Mouse (Mus musculus): ENCODE results near the gene Gba2.
"Not testable (repeated sequence)": the region's sequence is repeated elsewhere in the genome, so short reads cannot be mapped to it uniquely, and the experiment has no call there.

Gba2 gene

DNA sequence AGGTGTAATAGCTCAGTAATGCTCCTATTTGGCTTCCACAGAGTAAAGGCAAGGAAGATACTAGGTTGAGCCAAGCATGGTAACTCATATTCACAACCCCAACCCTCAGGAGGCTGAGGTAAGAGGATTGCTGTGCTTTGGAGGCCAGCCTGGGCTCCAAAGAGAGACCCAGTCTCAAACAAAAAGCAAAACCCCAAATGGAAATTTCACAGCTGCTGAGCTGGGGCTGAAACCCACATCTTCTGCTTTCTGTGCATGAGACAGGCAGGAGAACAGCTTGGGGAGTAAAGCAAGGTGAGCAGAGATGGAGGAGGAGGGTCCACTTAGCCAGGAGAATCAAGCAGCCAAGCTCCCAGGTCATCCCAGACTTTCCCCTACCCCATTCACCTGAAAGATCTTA, 24.8 kb downstream of the Gba2 start:
- no peak for DNase-seq (ENCODE audit: low spot score)

DNA sequence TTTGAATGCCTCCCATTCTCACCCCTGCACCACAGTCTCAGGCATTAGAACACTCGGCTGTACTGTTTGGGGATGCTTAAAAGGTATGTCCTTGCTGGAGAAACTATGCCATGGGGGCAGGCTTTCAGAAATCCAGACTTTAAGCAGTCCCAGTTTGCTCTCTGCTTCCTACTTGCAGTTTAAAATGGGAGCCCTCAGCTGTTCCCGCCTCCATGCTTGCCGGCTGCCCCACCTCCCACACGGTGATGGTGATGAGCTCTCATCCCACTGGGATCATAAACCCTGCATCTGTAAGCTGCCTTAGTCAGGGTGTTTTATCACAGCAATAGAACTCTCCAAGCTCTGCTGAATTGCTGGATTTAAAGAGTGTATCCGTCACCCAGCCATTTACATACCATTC, 26.2 kb downstream of the Gba2 start:
- no peak for DNase-seq (ENCODE audit: low spot score)

DNA sequence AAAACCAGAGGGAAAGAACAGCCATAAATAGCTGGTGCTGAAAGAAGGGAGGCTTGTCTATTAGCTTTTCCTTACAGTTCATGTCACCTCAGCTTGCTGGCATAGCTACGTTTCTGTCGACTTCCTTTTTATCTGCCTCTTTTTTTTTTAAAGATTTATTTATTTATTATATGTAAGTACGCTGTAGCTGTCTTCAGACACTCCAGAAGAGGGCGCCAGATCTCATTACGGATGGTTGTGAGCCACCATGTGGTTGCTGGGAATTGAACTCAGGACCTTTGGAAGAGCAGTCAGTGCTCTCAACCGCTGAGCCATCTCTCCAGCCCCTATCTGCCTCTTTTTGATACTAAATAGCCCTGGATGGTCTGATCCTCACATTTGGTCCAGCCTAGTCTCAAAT, 26.8 kb downstream of the Gba2 start:
- DNase-seq (ENCODE audit: low spot score): not testable (repeated sequence)

DNA sequence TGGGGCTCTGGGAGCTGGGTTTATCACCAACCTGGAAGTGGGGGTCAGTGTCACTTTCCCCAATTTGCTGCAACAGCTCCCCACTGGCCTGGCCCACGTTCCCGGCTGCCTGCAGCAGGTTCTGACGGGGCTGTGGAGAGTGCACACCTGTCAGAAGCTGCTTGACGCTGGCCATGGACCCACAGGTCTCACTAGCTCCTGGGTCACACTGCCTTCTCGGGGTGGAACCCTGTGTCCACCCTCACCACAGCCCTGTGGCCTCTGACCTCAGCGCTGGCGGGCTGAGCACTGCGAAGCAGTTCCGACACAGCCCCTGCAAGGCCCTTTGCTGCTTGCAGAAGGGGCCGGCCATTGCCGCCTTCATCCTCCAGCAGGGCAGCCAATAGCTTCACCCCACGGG, 29.6 kb downstream of the Gba2 start:
- DNase-seq (ENCODE audit: low spot score): no peak

DNA sequence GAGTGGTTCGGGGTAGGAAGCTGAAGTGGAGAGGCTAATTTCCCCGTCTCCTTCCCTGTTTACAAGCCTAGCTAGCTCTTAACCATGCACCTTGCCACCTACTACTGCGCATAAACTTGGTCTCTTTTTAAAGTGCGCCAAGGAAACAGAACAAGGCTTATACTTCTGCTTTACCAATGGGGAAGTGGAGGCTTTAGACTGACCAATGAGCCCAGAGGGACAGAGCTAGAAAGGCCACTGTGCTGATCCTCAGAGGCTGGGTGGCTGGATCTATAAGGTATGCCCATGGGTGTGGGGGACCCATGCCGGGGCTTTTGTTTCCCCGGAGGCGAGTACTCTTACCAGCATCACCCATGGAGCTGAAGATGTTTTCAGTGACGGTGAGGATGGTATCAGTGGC, 31.5 kb downstream of the Gba2 start:
- DNase-seq (ENCODE audit: low spot score): no peak

DNA sequence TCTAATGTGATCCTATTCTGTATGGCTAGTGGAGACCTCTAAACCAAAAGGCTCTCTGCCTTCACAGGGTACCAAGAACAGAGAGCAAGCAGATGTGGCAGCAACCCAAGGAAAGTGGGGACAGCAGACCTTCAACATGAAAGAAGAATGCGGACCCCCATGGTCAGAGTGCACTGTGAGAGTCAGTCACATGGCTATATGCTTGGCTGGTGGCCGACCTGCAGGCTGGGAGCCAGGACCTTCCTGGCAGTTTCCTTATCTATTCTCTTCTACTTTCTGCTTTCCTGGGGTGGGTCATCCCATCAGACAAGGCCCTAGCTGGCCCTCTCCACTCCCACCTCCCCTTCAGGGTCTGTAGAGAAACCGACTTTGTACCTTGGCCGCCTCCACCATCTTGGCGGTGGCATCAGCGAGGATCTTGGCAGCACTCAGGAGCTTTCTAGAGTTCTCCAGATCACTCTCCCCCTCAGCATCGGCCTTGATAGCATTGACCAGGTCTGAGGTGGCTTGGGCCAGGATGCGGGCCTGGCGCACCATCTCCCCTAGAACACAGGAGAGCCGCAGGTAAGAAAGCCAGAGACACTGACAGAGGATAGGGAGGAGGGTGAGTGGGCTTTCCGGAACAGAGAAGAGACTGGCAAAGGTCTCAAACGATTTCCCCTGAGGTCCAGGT, 32.2 kb downstream of the Gba2 start:
- DNase-seq (ENCODE audit: low spot score): no peak

DNA sequence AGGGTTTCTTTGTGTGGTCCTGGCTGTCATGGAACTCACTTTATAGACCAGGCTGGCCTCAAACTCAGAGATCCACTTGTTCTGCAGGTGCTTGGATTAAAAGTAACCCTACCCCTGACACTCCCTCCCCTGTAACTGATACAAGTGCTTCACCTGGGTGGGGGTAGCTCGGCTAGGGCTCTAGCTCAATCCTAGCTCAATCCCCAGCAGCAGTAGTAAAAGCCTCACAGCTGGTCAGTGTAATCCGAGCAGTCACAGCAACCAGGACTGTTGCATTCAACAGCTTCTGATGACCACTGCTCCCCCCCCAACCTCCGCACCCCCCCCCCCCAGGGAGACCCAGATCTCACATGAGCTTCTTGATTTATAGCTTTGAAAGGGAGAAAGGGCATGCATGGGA, 36.6 kb downstream of the Gba2 start:
- no peak for DNase-seq (ENCODE audit: low spot score)

DNA sequence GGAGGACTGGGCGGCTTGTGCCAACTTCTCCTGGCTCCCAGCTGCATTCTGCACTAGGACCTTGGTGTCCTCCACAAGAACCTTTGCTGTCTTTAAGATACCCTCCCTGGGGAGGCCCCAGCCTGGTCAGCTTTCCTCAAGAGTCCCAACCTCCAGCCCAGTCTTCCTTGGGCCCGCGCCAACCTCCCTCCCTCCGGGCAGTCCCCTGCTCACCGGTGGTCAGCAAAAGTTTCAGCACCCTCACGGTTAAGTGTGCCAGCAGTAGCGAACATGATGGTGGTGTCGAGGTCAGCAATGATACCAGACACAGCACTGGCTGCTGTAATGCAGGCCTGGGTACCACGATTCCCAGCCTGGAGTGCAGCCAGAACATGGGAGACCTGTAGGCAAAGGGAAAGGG, 42.6 kb downstream of the Gba2 start:
- DNase-seq (ENCODE audit: low spot score): no peak

DNA sequence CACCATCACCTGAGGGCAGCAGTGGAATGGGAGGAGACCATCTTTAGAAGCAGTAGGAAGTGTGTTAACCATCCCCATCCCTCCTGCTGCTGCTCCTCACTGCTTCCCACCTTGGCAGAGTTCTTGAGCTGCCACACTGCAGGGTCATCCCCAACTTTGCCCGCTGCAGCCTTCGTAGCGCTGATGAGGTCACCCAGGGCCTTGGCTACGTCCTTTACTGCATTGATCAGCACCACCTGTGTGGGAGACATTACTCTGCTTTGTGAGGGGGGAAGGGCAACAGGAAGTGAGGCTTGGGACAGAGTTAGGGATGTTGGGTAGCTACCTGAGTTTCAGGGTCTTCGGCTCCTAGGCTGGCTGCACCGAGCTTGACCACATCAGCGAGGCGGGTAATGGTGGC, 43.0 kb downstream of the Gba2 start:
- no peak for DNase-seq (ENCODE audit: low spot score)

DNA sequence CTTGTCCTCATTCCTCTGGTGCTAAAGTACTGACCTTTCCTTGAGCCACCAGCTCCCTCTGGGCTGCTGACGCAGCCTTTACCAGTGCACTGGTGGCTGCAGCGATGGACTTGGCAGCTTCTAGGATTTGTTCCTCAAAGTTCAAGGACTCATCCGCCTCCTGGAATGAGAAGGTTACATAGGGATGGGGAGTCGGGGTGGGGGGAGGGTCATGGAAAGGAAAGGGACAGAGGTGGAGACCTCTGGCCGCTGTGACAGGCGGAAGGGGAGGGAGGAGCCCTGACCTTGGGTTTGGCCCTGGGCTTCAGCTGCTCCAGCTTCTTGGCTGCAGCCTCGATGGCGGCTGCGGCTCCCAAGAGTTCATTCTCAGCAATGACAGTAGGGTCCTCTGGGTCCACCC, 45.4 kb downstream of the Gba2 start:
- no peak for DNase-seq (ENCODE audit: low spot score)

DNA sequence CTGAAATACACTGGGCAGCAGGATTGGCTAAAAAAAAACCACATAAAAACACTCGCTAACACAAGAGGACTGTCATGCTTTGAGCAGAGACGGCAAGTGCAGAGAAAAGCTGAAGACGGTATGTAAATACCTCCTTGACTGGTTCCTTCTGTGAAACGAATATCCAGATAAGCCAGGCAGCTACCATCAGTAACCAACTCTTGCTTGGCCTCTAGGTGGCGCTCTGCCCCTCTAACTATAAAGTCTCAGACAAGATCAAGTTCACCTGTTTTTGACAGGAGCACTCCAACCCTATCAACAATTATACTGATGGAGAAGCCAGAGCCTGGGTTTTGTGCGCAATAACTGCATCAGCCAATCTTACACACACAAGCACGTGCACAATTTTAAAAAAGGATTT, 48.1 kb downstream of the Gba2 start:
- no peak for DNase-seq (ENCODE audit: low spot score)

DNA sequence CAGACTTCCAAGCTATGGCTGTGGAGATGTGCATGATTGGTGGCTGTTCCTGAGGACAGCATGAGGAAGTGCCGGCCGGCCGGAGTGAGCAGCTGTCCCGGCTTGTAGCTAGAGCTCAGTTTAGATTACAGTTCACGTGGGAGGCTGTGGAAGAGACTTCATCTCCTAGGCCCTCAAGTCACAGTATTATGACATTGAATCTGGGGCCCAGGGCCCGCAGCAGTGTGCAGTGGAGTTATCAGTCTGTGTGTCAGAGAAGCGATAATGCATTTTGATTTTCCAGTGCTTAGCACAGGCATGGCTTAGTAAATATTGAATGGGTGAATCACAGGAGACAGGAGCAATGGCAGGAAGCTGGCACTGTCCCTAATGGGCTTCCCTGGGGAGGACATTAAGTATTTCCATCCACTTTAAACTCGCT, 48.6 kb downstream of the Gba2 start:
- DNase-seq (ENCODE audit: low spot score): no peak

DNA sequence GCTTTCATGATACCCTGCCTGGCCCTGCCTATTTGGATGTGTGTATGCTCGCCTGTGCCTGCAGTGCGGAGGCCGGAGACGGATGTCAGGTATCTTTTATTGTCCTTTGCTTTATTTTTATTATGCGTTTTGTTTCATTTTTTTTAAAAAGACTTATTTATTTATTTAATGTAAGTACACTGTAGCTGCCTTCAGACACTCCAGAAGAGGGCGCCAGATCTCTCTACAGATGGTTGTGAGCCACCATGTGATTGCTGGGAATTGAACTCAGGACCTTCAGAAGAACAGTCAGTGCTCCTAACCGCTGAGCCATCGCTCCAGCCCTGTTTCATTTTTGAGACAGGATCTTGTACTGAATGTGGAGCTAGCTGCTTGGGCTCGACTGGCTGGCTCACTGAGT, 50.2 kb downstream of the Gba2 start:
- no peak for DNase-seq (ENCODE audit: low spot score)

DNA sequence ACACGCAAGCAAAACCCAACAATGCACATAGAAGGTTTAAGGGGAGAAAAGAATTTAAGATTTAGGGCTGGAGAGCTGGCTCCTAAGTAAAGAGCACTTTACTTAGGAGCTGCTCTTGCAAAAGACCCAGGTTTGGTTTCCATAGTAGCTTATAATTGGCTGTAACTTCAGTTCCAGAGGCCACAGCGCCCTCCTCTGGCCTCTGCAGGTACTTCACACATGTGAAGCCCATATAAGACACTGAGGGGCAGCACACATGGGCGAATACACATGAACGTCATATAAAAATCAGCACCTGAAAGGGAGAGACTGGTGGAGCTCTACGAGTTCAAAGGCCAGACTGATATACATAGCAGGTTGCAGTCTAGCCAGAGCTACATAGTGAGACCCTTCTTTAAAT, 50.8 kb downstream of the Gba2 start:
- DNase-seq (ENCODE audit: low spot score): no peak

DNA sequence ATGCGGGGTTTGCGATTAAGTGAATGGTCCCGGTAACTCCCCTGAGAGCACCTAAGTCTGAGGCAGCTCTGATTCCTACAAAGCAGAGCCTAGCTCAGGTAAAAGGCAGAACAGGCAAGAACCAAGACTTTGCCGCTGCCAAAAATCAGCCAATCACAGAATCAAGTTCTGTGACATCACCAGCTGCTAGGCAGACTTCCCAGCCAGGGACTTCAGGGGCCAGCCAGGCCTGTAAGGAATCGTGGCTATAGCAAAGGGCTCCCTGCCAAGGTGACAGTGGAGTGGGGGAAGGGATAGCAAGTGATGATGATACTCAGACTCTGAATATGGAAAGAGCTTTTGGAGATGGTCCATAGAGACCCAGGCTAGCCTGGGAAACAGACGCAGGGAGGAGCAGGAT, 58.7 kb downstream of the Gba2 start:
- DNase-seq (ENCODE audit: low spot score): peak; percentile 93

DNA sequence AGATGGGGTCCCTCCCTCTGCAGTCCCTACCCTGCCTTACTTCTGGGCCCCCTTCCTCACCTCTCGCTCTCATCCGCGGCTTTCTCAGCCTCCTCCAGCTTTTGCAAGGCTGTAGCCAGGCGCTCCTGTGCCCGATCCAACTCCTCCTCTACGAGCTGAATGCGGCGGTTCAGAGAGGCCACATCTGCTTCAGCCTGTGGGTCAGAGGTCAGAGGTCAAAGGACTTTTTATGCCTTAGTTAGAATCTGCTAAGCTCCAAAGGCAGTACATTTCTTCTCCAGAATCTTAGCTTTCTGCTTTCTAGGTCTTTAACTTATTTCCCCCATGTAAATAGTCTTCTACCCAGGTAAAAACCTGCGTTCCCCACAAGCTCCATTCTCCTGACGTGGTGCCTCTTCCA, 59.1 kb downstream of the Gba2 start:
- no peak for DNase-seq (ENCODE audit: low spot score)

Measured in ovary, postnatal 10 days (tissue).